Mouse (Mus musculus) MEL (cell line): ENCODE measurements at regions not wholly inside any gene's neighbourhood (a gene's known extent, or its start where the extent isn't known, plus 50 kb on each side); places are given as distances from the start of the nearest gene placed in this dataset.

Experiments
- DNase-seq: peaks from one replicate; pipeline ENCODE4 v3.0.0; 2011; ENCODE audit warnings: low read depth, low spot score
- H3K27ac ChIP-seq: 2 replicates; pipeline ENCODE4 v1.5.1; 2012; ENCODE audit warnings: low read depth, mild to moderate bottlenecking, control low read depth, low read length, moderate library complexity; ENCODE audit not compliant: control insufficient read depth
- H3K27me3 ChIP-seq, 2 experiments: fragments of 150-350 bp in 1 of 2; sonication (generic) in 1 of 2; 2 replicates each; pipeline ENCODE4 v1.6.1; 2012; ENCODE audit warnings: low read length in 2 of 2, mild to moderate bottlenecking in 2 of 2, improper control_type of control experiment in 1 of 2, moderate library complexity in 1 of 2; ENCODE audit not compliant: insufficient read depth in 2 of 2, control insufficient read depth in 1 of 2
- H3K36me3 ChIP-seq, 2 experiments: 2 replicates each; pipeline ENCODE4 v1.6.1; 2012 to 2014; ENCODE audit warnings: low read length in 2 of 2, improper control_type of control experiment in 1 of 2, inconsistent platforms in 1 of 2, mild to moderate bottlenecking in 1 of 2; ENCODE audit not compliant: insufficient read depth in 2 of 2, control insufficient read depth in 1 of 2
- H3K4me1 ChIP-seq, 2 experiments: fragments of 150-350 bp in 1 of 2; sonication (generic) in 1 of 2; 2 replicates each; pipeline ENCODE4 v1.6.1; 2012; ENCODE audit warnings: low read length in 2 of 2, improper control_type of control experiment in 1 of 2, mild to moderate bottlenecking in 1 of 2; ENCODE audit not compliant: insufficient read depth in 2 of 2, control insufficient read depth in 1 of 2
- H3K4me3 ChIP-seq, 2 experiments: fragments of 150-350 bp in 1 of 2; sonication (generic) in 1 of 2; 2 replicates each; pipeline ENCODE4 v1.5.1; 2012; ENCODE audit warnings: low read depth in 2 of 2, low read length in 2 of 2, mild to moderate bottlenecking in 2 of 2, moderate library complexity in 2 of 2, control low read depth in 1 of 2, improper control_type of control experiment in 1 of 2; ENCODE audit not compliant: control insufficient read depth in 1 of 2, insufficient read depth in 1 of 2
- H3K79me2 ChIP-seq: 2 replicates; pipeline ENCODE4 v1.6.1; 2012; ENCODE audit warnings: mild to moderate bottlenecking, low read length, moderate library complexity; ENCODE audit not compliant: control insufficient read depth, poor library complexity, insufficient read depth
- H3K9ac ChIP-seq: 2 replicates; pipeline ENCODE4 v1.6.1; 2012; ENCODE audit warnings: low read depth, mild to moderate bottlenecking, control low read depth, low read length, moderate library complexity; ENCODE audit not compliant: control insufficient read depth, poor library complexity, severe bottlenecking
- H3K9me3 ChIP-seq: fragments of 150-350 bp; sonication (generic); replicated peaks from 2 replicates; pipeline ENCODE4 v1.6.1; 2012; ENCODE audit warnings: mild to moderate bottlenecking, low read length, improper control_type of control experiment, moderate library complexity; ENCODE audit not compliant: insufficient read depth
- BHLHE40 ChIP-seq: IDR thresholded peaks from 2 replicates; pipeline ENCODE4 v1.6.1; 2012; ENCODE audit warnings: low read depth, mild to moderate bottlenecking, inconsistent platforms, low read length, improper control_type of control experiment, borderline replicate concordance
- CHD1 ChIP-seq: IDR thresholded peaks from 2 replicates; pipeline ENCODE4 v1.6.1; 2012; ENCODE audit warnings: low read depth, mild to moderate bottlenecking, inconsistent platforms, low read length, improper control_type of control experiment
- CHD2 ChIP-seq: IDR thresholded peaks from 2 replicates; pipeline ENCODE4 v1.6.1; 2011; ENCODE audit warnings: low read length, improper control_type of control experiment
- CTCF ChIP-seq, 3 experiments: IDR thresholded peaks in 2 of 3; conservative IDR thresholded peaks in 1 of 3; 2 replicates each; pipeline ENCODE4 v1.5.1; 2011 to 2012; ENCODE audit warnings: low read length in 3 of 3, low read depth in 2 of 3, mild to moderate bottlenecking in 2 of 3, improper control_type of control experiment in 1 of 3, inconsistent platforms in 1 of 3, mixed read lengths in 1 of 3, moderate library complexity in 1 of 3; ENCODE audit not compliant: control insufficient read depth in 1 of 3, insufficient read depth in 1 of 3, poor library complexity in 1 of 3, severe bottlenecking in 1 of 3
- E2F4 ChIP-seq: IDR thresholded peaks from 2 replicates; pipeline ENCODE4 v1.6.1; 2011; ENCODE audit warnings: low read depth, low read length, improper control_type of control experiment, borderline replicate concordance
- ELF1 ChIP-seq: IDR thresholded peaks from 2 replicates; pipeline ENCODE4 v1.6.1; 2014; ENCODE audit warnings: low read depth, mild to moderate bottlenecking, inconsistent platforms, low read length, improper control_type of control experiment, moderate library complexity
- EP300 ChIP-seq, 2 experiments: IDR thresholded peaks; 2 replicates each; pipeline ENCODE4 v1.6.1; 2011; ENCODE audit warnings: improper control_type of control experiment in 2 of 2, low read length in 2 of 2, low read depth in 1 of 2, mild to moderate bottlenecking in 1 of 2
- ETS1 ChIP-seq: IDR thresholded peaks from 2 replicates; pipeline ENCODE4 v1.6.1; 2012; ENCODE audit warnings: low read depth, mild to moderate bottlenecking, inconsistent platforms, low read length, improper control_type of control experiment, moderate library complexity
- GABPA ChIP-seq: IDR thresholded peaks from 2 replicates; pipeline ENCODE4 v1.6.1; 2012; ENCODE audit warnings: low read depth, mild to moderate bottlenecking, inconsistent platforms, low read length, improper control_type of control experiment, moderate library complexity
- GATA1 ChIP-seq: IDR thresholded peaks from 2 replicates; pipeline ENCODE4 v1.6.1; 2011; ENCODE audit warnings: low read depth, low read length, improper control_type of control experiment
- KAT2A ChIP-seq: conservative IDR thresholded peaks from 2 replicates; pipeline ENCODE4 v1.6.1; 2012; ENCODE audit warnings: low read depth, low read length, improper control_type of control experiment, inconsistent platforms
- MAFK ChIP-seq: IDR thresholded peaks from 2 replicates; pipeline ENCODE4 v1.6.1; 2011; ENCODE audit warnings: low read depth, mild to moderate bottlenecking, low read length, improper control_type of control experiment, borderline replicate concordance
- MAX ChIP-seq: IDR thresholded peaks from 2 replicates; pipeline ENCODE4 v1.6.1; 2011; ENCODE audit warnings: low read length, improper control_type of control experiment
- MAZ ChIP-seq: IDR thresholded peaks from 2 replicates; pipeline ENCODE4 v1.6.1; 2012; ENCODE audit warnings: low read depth, mild to moderate bottlenecking, inconsistent platforms, low read length, improper control_type of control experiment
- MXI1 ChIP-seq: IDR thresholded peaks from 2 replicates; pipeline ENCODE4 v1.6.1; 2011; ENCODE audit warnings: mild to moderate bottlenecking, low read depth, low read length, improper control_type of control experiment
- MYB ChIP-seq: IDR thresholded peaks from 2 replicates; pipeline ENCODE4 v1.6.1; 2011; ENCODE audit warnings: mild to moderate bottlenecking, low read depth, low read length, improper control_type of control experiment
- MYC ChIP-seq: IDR thresholded peaks from 2 replicates; pipeline ENCODE4 v1.6.1; 2011; ENCODE audit warnings: low read depth, mild to moderate bottlenecking, low read length, improper control_type of control experiment, moderate library complexity
- NELFE ChIP-seq: IDR thresholded peaks from 2 replicates; pipeline ENCODE4 v1.6.1; 2011; ENCODE audit warnings: low read depth, low read length, improper control_type of control experiment
- NRF1 ChIP-seq: IDR thresholded peaks from 2 replicates; pipeline ENCODE4 v1.6.1; 2014; ENCODE audit warnings: low read depth, mild to moderate bottlenecking, inconsistent platforms, low read length, improper control_type of control experiment, moderate library complexity; ENCODE audit not compliant: poor library complexity, insufficient read depth, severe bottlenecking
- POLR2A ChIP-seq, 2 experiments: IDR thresholded peaks; 2 replicates each; pipeline ENCODE4 v1.6.1; 2011 to 2012; ENCODE audit warnings: low read length in 2 of 2, mild to moderate bottlenecking in 2 of 2, control low read depth in 1 of 2, improper control_type of control experiment in 1 of 2, low read depth in 1 of 2, moderate library complexity in 1 of 2; ENCODE audit not compliant: control insufficient read depth in 1 of 2, insufficient read depth in 1 of 2, poor library complexity in 1 of 2
- POLR2AphosphoS2 ChIP-seq: IDR thresholded peaks from 2 replicates; pipeline ENCODE4 v1.6.1; 2011; ENCODE audit warnings: low read length, improper control_type of control experiment
- POLR2AphosphoS5 ChIP-seq: IDR thresholded peaks from 2 replicates; pipeline ENCODE4 v1.6.1; 2012; ENCODE audit warnings: low read depth, borderline replicate concordance, mild to moderate bottlenecking, inconsistent platforms, low read length, moderate library complexity, mixed read lengths
- RCOR1 ChIP-seq: IDR thresholded peaks from 2 replicates; pipeline ENCODE4 v1.6.1; 2012; ENCODE audit warnings: low read depth, mild to moderate bottlenecking, inconsistent platforms, low read length, improper control_type of control experiment
- SIN3A ChIP-seq: IDR thresholded peaks from 2 replicates; pipeline ENCODE4 v1.6.1; 2012; ENCODE audit warnings: low read length, improper control_type of control experiment, inconsistent platforms
- SMC3 ChIP-seq: IDR thresholded peaks from 2 replicates; pipeline ENCODE4 v1.6.1; 2011; ENCODE audit warnings: low read depth, low read length, improper control_type of control experiment
- TBP ChIP-seq: IDR thresholded peaks from 2 replicates; pipeline ENCODE4 v1.8.0; 2011; ENCODE audit warnings: low read depth, low read length, improper control_type of control experiment
- USF2 ChIP-seq, 2 experiments: IDR thresholded peaks; 2 replicates each; pipeline ENCODE4 v1.6.1; 2011 to 2012; ENCODE audit warnings: improper control_type of control experiment in 2 of 2, low read length in 2 of 2, borderline replicate concordance in 1 of 2, inconsistent platforms in 1 of 2, low read depth in 1 of 2, mild to moderate bottlenecking in 1 of 2; ENCODE audit not compliant: insufficient read depth in 1 of 2
- ZC3H11A ChIP-seq: IDR thresholded peaks from 2 replicates; pipeline ENCODE4 v1.6.1; 2012; ENCODE audit warnings: low read depth, mild to moderate bottlenecking, inconsistent platforms, low read length, improper control_type of control experiment
- ZKSCAN1 ChIP-seq: IDR thresholded peaks from 2 replicates; pipeline ENCODE4 v1.6.1; 2012; ENCODE audit warnings: low read depth, mild to moderate bottlenecking, inconsistent platforms, low read length, improper control_type of control experiment, moderate library complexity
- ZNF384 ChIP-seq: IDR thresholded peaks from 2 replicates; pipeline ENCODE4 v1.6.1; 2012; ENCODE audit warnings: low read depth, mild to moderate bottlenecking, inconsistent platforms, low read length, improper control_type of control experiment

- Histone ChIP-seq H3K9ac (no peak overlapping the region), H3K79me2 (no peaks in the 10 kb centered on the region), H3K36me3 (no peaks in the 10 kb centered on the region), H3K27me3 (no peaks in the 10 kb centered on the region), H3K4me3 (no peak overlapping the region), H3K4me1 (no peaks in the 10 kb centered on the region), H3K27ac (no peak overlapping the region), H3K9me3 (no peaks in the 10 kb centered on the region)
- no peak for DNase-seq
- TF ChIP-seq ELF1 (no peak), SMC3 (no peak), MAFK (no peak), MYB (no peak), POLR2AphosphoS5 (no peak), BHLHE40 (no peak)
These were observed 151.0 kb upstream of the 1700012A03Rik start for GRCm38 (mm10) chr6:31899055-31899454.

DNA sequence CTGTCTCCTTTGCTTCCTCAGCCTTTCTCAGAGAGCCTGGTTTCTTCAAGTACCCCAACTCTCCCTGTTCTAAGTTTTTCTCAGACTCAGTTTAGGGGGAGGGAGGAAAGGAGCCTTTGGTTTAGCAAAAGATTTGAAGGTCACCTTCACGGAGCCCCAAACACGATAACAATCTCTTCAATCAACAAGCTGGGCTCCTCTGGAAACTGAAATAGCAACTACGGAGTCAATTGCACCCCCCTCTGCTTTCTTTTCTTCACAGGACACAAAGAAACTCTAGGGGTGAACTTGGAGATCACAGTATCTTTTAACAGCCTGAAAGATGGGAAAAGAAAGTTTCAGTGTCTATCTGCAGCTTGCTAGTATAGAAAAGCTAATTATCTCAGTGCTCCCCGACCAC is 151.4 kb upstream of the 1700012A03Rik start:
- no peak overlapping the region for H3K9ac ChIP-seq
- H3K79me2 ChIP-seq: no peaks in the 10 kb centered on the region

GRCm38 (mm10) chr6:31897001-31897400 is 153.0 kb upstream of the 1700012A03Rik start:
- no peak overlapping the region for H3K4me3 ChIP-seq
- no peak overlapping the region for H3K9ac ChIP-seq
- no peaks in the 10 kb centered on the region for H3K4me1 ChIP-seq
- H3K79me2 ChIP-seq: no peaks in the 10 kb centered on the region
- no peaks in the 10 kb centered on the region for H3K9me3 ChIP-seq
- no peaks in the 10 kb centered on the region for H3K36me3 ChIP-seq
- TF ChIP-seq MXI1 (no peak), SMC3 (no peak), ZC3H11A (no peak), SIN3A (no peak), MAFK (no peak), ZNF384 (no peak), NRF1 (no peak), GATA1 (no peak), TBP (no peak), GABPA (no peak), MAX (no peak), MYC (no peak), ZKSCAN1 (no peak), ELF1 (no peak), POLR2AphosphoS2 (no peak), POLR2AphosphoS5 (no peak), MYB (no peak), MAZ (no peak), CHD1 (no peak)
- no peaks in the 10 kb centered on the region for H3K27me3 ChIP-seq
- no peak for DNase-seq
- no peak overlapping the region for H3K27ac ChIP-seq

More for the DNA sequence above, 151.4 kb upstream of the 1700012A03Rik start:
- DNase-seq: no peak
- H3K27me3 ChIP-seq: no peaks in the 10 kb centered on the region
- no peaks in the 10 kb centered on the region for H3K9me3 ChIP-seq
- H3K36me3 ChIP-seq: no peaks in the 10 kb centered on the region
- no peak overlapping the region for H3K4me3 ChIP-seq
- no peak overlapping the region for H3K27ac ChIP-seq
- TF ChIP-seq ETS1 (no peak), USF2 (IDR thresholded peaks at IDR 0.05; ENCODE audit: borderline replicate concordance in 1 of 2, insufficient read depth in 1 of 2, low read depth in 1 of 2, low read length in 2 of 2) (no peak), NELFE (no peak), POLR2A (IDR thresholded peaks at IDR 0.05; ENCODE audit: control insufficient read depth in 1 of 2, insufficient read depth in 1 of 2, low read depth in 1 of 2, low read length in 2 of 2, poor library complexity in 1 of 2) (no peak), EP300 (IDR thresholded peaks at IDR 0.05; ENCODE audit: low read depth in 1 of 2, low read length in 2 of 2) (no peak), CHD1 (no peak), RCOR1 (no peak), E2F4 (no peak), ZKSCAN1 (no peak), NRF1 (no peak), MAZ (no peak), ZC3H11A (no peak), MYB (no peak), CHD2 (no peak), CTCF (IDR thresholded peaks at IDR 0.05 in 2 of 3, conservative IDR thresholded peaks at IDR 0.05 in 1 of 3; ENCODE audit: control insufficient read depth in 1 of 3, insufficient read depth in 1 of 3, low read depth in 2 of 3, low read length in 3 of 3, poor library complexity in 1 of 3, severe bottlenecking in 1 of 3) (no peak), KAT2A (no peak)
- TF ChIP-seq, all 39 proteins: peak for 0
- no peaks in the 10 kb centered on the region for H3K4me1 ChIP-seq
